Mouse (Mus musculus): ENCODE data around the gene Alkbh2.

- no peak for TF ChIP-seq CTCF (conservative IDR thresholded peaks at IDR 0.05; ENCODE audit: insufficient read depth, insufficient read length, low read depth, low read length)
- TF ChIP-seq POLR2A (IDR thresholded peaks at IDR 0.05; ENCODE audit: low read depth, low read length) = no peak
Measured at GRCm38 (mm10) chr5:114115030-114115429, 13.0 kb downstream of the Alkbh2 start.
